In genomic region chr17:27451216-27451615, GRCm38 (mm10) we compare ENCODE assay signal across 17 mouse cellular contexts.
DNase-seq lines count a peak whose midpoint lies in the region.
"Had no signal": no experiment of that assay in that cellular context is flagged by ENCODE, and none has a peak within 500 bp of the region (broad histone marks: within the 10 kb centered on the region; RNA-seq: fewer than 3 reads in every experiment).

No protein-coding gene starts in this region.

- peak; percentile 62 for DNase-seq in cerebellum, adult 11 months
- no peak for DNase-seq in cerebellum, postnatal 10 days
- peak; percentile 22 to 44 for DNase-seq in heart, adult 18-20 months
- no peak for DNase-seq in heart, adult 9 months (ENCODE audit: low spot score in 2 of 2)
- peak; percentile 79 for DNase-seq in cerebellum, adult 9-10 months
- DNase-seq in neural tube, embryonic 10.5 days (ENCODE audit: extremely low spot score, low spot score) = no peak
- no peak for DNase-seq in gastrocnemius, postnatal 36 days
- DNase-seq: adrenal gland, postnatal 14 days; embryo, embryonic 11 days; gastrocnemius, adult 2 months; kidney, adult 9 months; kidney, postnatal 14 days; layer of hippocampus, adult 9-11 months; lung, adult 18-20 months; lung, postnatal 4 days; retina, postnatal 1 day; right cerebral cortex, postnatal 14 days had no signal

- intact Hi-C loops in gastrocnemius, postnatal 36 days (cut with DNase I) = no loop called here

Comparison
In these comparisons a context has a peak if more than half of its experiments do, and no peak if none do; other contexts are left out.
1. DNase-seq: peak in cerebellum, adult 11 months (single experiment), heart, adult 18-20 months (2 of 2) and cerebellum, adult 9-10 months (single experiment); none in cerebellum, postnatal 10 days (0 of 2), heart, adult 9 months (0 of 2), neural tube, embryonic 10.5 days (single experiment) and gastrocnemius, postnatal 36 days (0 of 2).